Comparison of ENCODE assay signal across 22 mouse cellular contexts in the genomic region with DNA sequence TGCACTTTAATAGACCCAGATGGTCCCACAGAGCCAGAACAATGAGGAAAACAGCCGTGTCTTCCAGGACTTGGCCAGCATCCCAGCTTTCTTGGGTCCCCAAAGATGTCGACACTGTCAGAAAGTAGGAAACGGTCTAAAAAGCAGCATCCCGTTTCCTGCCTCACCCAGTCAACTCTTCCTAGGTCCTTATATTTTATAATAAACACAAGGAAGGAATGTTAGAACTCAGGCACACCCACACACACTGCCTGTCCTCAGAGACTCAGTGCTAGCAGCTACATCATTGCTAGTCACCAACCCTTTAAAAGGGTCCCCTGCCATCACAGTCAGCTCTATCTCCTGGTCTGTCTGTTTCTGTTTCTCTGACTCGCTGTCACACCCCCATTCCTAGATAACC. TPM values are rescaled to one million over a fixed set of nuclear protein-coding genes. Genes with fewer than 3 reads are reported as not detected.
DNase-seq lines count a peak whose midpoint lies in the region; ATAC-seq lines count a peak whose summit lies in the region.
"Had no signal": no experiment of that assay in that cellular context is flagged by ENCODE, and none has a peak within 500 bp of the region (broad histone marks: within the 10 kb centered on the region; RNA-seq: fewer than 3 reads in every experiment).

No protein-coding gene starts in this region.

- H3K9ac ChIP-seq in heart, embryonic 12.5 days, result no peak overlapping the region
- no peak overlapping the region for H3K9ac ChIP-seq in kidney, embryonic 15.5 days
- H3K9ac ChIP-seq: embryonic facial prominence, embryonic 13.5 days; hindbrain, embryonic 13.5 days had no signal

- no peak overlapping the region for H3K27ac ChIP-seq in heart, embryonic 12.5 days (ENCODE audit: poor library complexity, severe bottlenecking)
- no peak overlapping the region for H3K27ac ChIP-seq in kidney, embryonic 15.5 days
- H3K27ac ChIP-seq: embryonic facial prominence, embryonic 13.5 days; gastrocnemius, adult 2 months; hindbrain, embryonic 13.5 days had no signal

- intact Hi-C loops in heart, postnatal 10 days (cut with DNase I), result no loop called here

- peaks cover 6% of the 10 kb centered on the region; the same call in 1 of the 2 replicates for H3K9me3 ChIP-seq in heart, embryonic 12.5 days (replicated peaks)
- no peaks in the 10 kb centered on the region for H3K9me3 ChIP-seq in kidney, embryonic 15.5 days (replicated peaks)
- H3K9me3 ChIP-seq: G1E; hindbrain, embryonic 13.5 days had no signal

- DNase-seq in heart, adult 9 months (ENCODE audit: low spot score in 2 of 2), result peak; percentile 10 to 23
- DNase-seq in kidney, postnatal 14 days, result peak; percentile 26
- DNase-seq in heart, postnatal 10 days, result peak; percentile 36
- peak; percentile 34 for DNase-seq in heart, postnatal 4 days
- DNase-seq in natural killer cell, adult 2 months (ENCODE audit: low spot score in 2 of 2), result no peak
- DNase-seq: adrenal gland, adult 2 months; B cell, adult 2 months; cerebellum, adult 18-20 months; cerebellum, postnatal 25 days; gastrocnemius, adult 2 months; lung, postnatal 4 days had no signal

- ATAC-seq in heart, embryonic 12.5 days (ENCODE audit: insufficient number of reproducible peaks, low FRiP score), result no peak
- no peak for ATAC-seq in kidney, embryonic 15.5 days (replicated peaks; ENCODE audit: low FRiP score)
- ATAC-seq: forebrain, embryonic 14.5 days; inflammation-experienced regulatory T-cells, adult 6 months; midbrain, embryonic 16.5 days; Patski had no signal

- no peaks in the 10 kb centered on the region for H3K4me1 ChIP-seq in heart, embryonic 12.5 days (replicated peaks)
- H3K4me1 ChIP-seq in kidney, embryonic 15.5 days, result no peaks in the 10 kb centered on the region
- H3K4me1 ChIP-seq: embryonic facial prominence, embryonic 13.5 days; hindbrain, embryonic 13.5 days had no signal

- H3K4me3 ChIP-seq in heart, embryonic 12.5 days, result no peak overlapping the region
- no peak overlapping the region for H3K4me3 ChIP-seq in kidney, embryonic 15.5 days (replicated peaks)
- H3K4me3 ChIP-seq: embryonic facial prominence, embryonic 13.5 days; gastrocnemius, adult 2 months; hindbrain, embryonic 13.5 days; myocyte had no signal

- WGBS in heart, embryonic 12.5 days, result 47% methylated on average over 5 of the region's 5 CpGs
- 54% methylated on average over 5 of the region's 5 CpGs for WGBS in kidney, embryonic 15.5 days

- H3K36me3 ChIP-seq in heart, embryonic 12.5 days, result no peaks in the 10 kb centered on the region
- no peaks in the 10 kb centered on the region for H3K36me3 ChIP-seq in kidney, embryonic 15.5 days
- H3K36me3 ChIP-seq: embryonic facial prominence, embryonic 13.5 days; G1E; hindbrain, embryonic 13.5 days had no signal

- H3K27me3 ChIP-seq in heart, embryonic 12.5 days (replicated peaks), result no peaks in the 10 kb centered on the region
- no peaks in the 10 kb centered on the region for H3K27me3 ChIP-seq in kidney, embryonic 15.5 days
- H3K27me3 ChIP-seq: CH12.LX; embryonic facial prominence, embryonic 13.5 days; hindbrain, embryonic 13.5 days; Patski had no signal

- no peak overlapping the region for H3K4me2 ChIP-seq in heart, embryonic 12.5 days
- no peak overlapping the region for H3K4me2 ChIP-seq in kidney, embryonic 15.5 days
- H3K4me2 ChIP-seq: embryonic facial prominence, embryonic 13.5 days; hindbrain, embryonic 13.5 days had no signal

RNA-seq across cellular contexts. Expression of gene Zfp715, which starts 35.7 kb away (rescaled TPM):
- 10.6 and 11.3 TPM in 2 replicates for polyA plus RNA-seq in heart, embryonic 12.5 days (2016; fragmentation: Nextera tagmentation; extraction: Ambion mirVana)
- 13.1 and 14.1 TPM in 2 replicates for polyA plus RNA-seq in kidney, embryonic 15.5 days (2015; fragmentation: Nextera tagmentation; extraction: Ambion mirVana)
- total RNA-seq in heart, postnatal 10 days (2021), result 10 to 100 TPM; 16.7 to 20.1 TPM
- 10 to 100 TPM; 13.9 to 15.3 TPM for total RNA-seq in heart, postnatal 4 days (2021)

Comparison
In these comparisons a context has a peak if more than half of its experiments do, and no peak if none do; other contexts are left out.
1. DNase-seq: peak in heart, adult 9 months (2 of 2), kidney, postnatal 14 days (single experiment), heart, postnatal 10 days (2 of 2) and heart, postnatal 4 days (single experiment); none in natural killer cell, adult 2 months (0 of 2).